Mouse (Mus musculus) forebrain, embryonic 11.5 days (tissue): ENCODE measurements around the gene Slc3a2. TPM values are rescaled to one million over a fixed set of nuclear protein-coding genes. Genes with fewer than 3 reads are reported as not detected.
"Not testable (repeated sequence)": the region's sequence is repeated elsewhere in the genome, so short reads cannot be mapped to it uniquely, and the experiment has no call there.

Source experiments
- ATAC-seq: fragments of 200-750 bp; cut with Nextera tagmentation; replicated peaks from 2 replicates; pipeline ENCODE4 v1.8.0; 2017; ENCODE audit warnings: moderate TSS enrichment; ENCODE audit not compliant: low FRiP score
- DNase-seq: peaks from one replicate; pipeline ENCODE4 v3.0.0-alpha.2; 2017; ENCODE audit warnings: low spot score
- H3K27ac ChIP-seq: fragments of 300-500 bp; sonication (generic); 2 replicates; pipeline ENCODE4 v1.5.1; 2014; ENCODE audit warnings: low read depth, low read length
- H3K27me3 ChIP-seq: fragments of 300-500 bp; sonication (generic); 2 replicates; pipeline ENCODE4 v1.6.1; 2014; ENCODE audit warnings: mild to moderate bottlenecking, low read length, mixed read lengths; ENCODE audit not compliant: control insufficient read depth, insufficient read depth
- H3K36me3 ChIP-seq: fragments of 300-500 bp; sonication (generic); 2 replicates; pipeline ENCODE4 v1.6.1; 2014; ENCODE audit warnings: mild to moderate bottlenecking, low read length, moderate library complexity, mixed read lengths; ENCODE audit not compliant: control insufficient read depth, insufficient read depth
- H3K4me1 ChIP-seq: fragments of 300-500 bp; sonication (generic); replicated peaks from 2 replicates; pipeline ENCODE4 v1.6.1; 2014; ENCODE audit warnings: low read length, mixed read lengths; ENCODE audit not compliant: control insufficient read depth, insufficient read depth
- H3K4me2 ChIP-seq: fragments of 300-500 bp; sonication (generic); 2 replicates; pipeline ENCODE4 v1.6.1; 2014; ENCODE audit warnings: low read depth, mild to moderate bottlenecking, low read length, moderate library complexity, mixed read lengths; ENCODE audit not compliant: severe bottlenecking
- H3K4me3 ChIP-seq: fragments of 300-500 bp; sonication (generic); 2 replicates; pipeline ENCODE4 v1.5.1; 2014; ENCODE audit warnings: low read depth, low read length
- H3K9ac ChIP-seq: fragments of 300-500 bp; sonication (generic); 2 replicates; pipeline ENCODE4 v1.6.1; 2014; ENCODE audit warnings: low read length
- H3K9me3 ChIP-seq: fragments of 300-500 bp; sonication (generic); 2 replicates; pipeline ENCODE4 v1.6.1; 2016; ENCODE audit warnings: low read length, mixed read lengths; ENCODE audit not compliant: control insufficient read depth
- WGBS: fragments of 180-500 bp; shearing (Covaris S2); extraction: QIAGEN DNeasy Blood & Tissue Kit; methylation state at CpG from one replicate; pipeline ENCODE4 v1.1.7; 2014; 5-methylcytosine and 5-hydroxymethylcytosine counted together
- polyA plus RNA-seq: library from polyadenylated mRNA; unstranded; fragments of >200 nt; fragmentation: Nextera tagmentation; extraction: Ambion mirVana; gene quantifications from 2 replicates; pipeline ENCODE4 v1.2.1, GENCODE M21; 2014

The Slc3a2 gene
- polyA plus RNA-seq, 1 experiment from 2014 or later, result 132 TPM

DNA sequence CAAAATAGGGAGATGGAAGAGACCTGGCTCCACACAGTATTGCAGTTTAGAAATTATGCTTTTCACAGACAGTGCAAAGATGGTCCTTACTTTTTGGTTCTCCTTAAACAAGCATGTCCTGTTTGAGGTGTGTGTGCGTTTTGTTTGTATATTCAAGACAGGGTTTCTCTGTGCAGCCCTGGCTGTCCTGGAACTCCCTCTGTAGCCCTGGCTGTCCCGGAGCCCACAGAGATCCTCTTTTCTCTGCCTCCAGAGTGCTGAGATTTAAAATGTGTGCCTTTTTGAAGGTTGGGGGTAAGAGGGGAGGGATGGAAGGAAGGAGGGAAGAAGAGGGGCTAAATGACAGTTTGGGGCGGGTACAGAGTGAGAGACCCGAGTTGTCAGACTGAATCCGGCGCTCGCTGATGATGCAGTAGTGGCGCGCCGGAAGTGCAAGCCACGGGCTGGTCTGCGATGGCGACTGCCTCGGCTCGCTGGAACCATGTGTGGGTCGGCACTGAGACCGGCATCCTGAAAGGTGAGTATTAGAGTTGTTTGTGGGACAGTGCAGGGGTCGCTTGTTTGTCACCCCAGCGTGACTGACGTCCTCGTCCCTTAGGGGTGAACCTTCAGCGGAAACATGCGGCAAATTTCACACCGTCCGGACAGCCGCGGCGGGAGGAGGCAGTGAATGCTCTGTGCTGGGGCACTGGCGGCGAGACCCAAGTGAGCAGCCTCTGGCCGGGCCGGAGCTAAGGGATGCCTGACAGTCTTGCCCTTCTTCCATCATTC lies 12.4 kb upstream of the Slc3a2 start, which contains the start of gene Wdr74:
TSS of gene Wdr74 (plus strand) at position 439 of the 771 bp plus-strand sequence.
- H3K27ac ChIP-seq, result no peak within 1 kb of the TSS
- ATAC-seq (peak; percentile 94), DNase-seq (peak; percentile 94)
- peak within 1 kb of the TSS; percentile 75 for H3K9ac ChIP-seq
- H3K4me3 ChIP-seq, result peak within 1 kb of the TSS; percentile 88
- H3K4me1 ChIP-seq, result peaks cover 5% of the 10 kb centered on the region
- H3K9me3 ChIP-seq, result no peaks in the 10 kb centered on the region
- peak within 1 kb of the TSS; percentile 81 for H3K4me2 ChIP-seq
- peaks cover 5% of the 10 kb centered on the region for H3K36me3 ChIP-seq
- under 1% methylated on average over 32 of the region's 32 CpGs for WGBS
- no peaks in the 10 kb centered on the region for H3K27me3 ChIP-seq

DNA sequence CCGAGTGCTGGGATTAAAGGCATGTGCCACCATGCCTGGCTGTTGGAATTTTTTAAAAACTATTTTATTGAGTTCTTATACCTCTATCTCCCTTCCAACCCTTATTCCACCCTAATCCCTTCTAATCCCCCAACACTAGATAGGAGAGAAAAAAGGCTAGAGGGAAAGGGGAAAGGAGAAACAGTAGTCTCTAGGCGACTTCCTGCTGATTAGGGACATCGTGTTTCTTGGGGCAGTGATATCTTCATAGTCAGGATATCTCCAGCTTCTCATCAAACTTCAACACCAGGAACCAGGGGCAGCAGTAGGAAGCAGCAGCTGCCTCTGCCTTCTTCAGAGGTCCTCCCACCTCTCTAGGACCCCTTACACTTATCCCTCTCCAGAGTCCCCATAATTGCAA lies 11.2 kb upstream of the Slc3a2 start:
- no peaks in the 10 kb centered on the region for H3K9me3 ChIP-seq
- peaks cover 2% of the 10 kb centered on the region; the same call in 1 of the 2 replicates for H3K36me3 ChIP-seq
- DNase-seq (no peak), ATAC-seq (no peak)
- 79% methylated on average over 3 of the region's 3 CpGs for WGBS
- no peaks in the 10 kb centered on the region for H3K27me3 ChIP-seq
- no peak overlapping the region for H3K4me3 ChIP-seq
- no peak overlapping the region for H3K27ac ChIP-seq
- H3K9ac ChIP-seq, result no peak overlapping the region
- H3K4me1 ChIP-seq, result 0 out of 2 replicates have a peak, but pooled peaks cover 3% of the 10 kb centered on the region
- no peak overlapping the region for H3K4me2 ChIP-seq

DNA sequence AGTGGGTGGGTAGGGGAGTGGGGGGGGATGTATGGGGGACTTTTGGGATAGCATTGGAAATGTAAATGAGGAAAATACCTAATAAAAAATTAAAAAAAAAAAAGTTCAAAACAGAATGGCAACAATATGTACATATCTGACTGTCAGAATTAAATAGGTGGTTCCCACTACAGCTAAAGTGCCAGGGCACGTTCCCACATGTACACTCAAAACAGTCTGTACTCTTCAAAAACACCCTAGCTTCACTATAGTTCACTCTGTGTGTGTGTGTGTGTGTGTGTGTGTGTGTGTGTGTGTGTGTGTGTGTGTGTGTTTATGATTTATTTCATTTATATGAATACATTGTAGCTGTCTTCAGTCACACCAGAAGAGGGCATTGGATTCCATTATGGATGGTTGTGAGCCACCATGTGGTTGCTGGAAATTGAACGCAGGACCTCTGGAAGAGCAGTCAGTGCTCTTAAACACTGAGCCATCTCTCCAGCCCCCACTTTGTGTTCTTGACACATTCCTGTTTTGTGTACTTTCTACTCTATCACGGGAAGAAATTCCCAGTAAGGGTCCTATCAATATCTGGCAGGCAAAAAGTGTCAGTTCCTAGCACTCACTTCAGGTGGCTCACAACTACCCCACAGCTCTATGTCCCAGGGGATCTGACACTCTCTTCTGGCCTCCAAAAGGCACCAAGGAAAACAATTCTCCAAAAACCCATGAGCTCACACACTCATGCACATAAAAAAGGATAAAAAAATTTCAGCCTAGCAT lies 5.3 kb upstream of the Slc3a2 start:
- ATAC-seq, H3K27me3 ChIP-seq, H3K9ac ChIP-seq, H3K4me3 ChIP-seq, H3K27ac ChIP-seq, H3K4me2 ChIP-seq, DNase-seq, H3K4me1 ChIP-seq, H3K9me3 ChIP-seq: not testable (repeated sequence)
- H3K36me3 ChIP-seq, result peaks cover 10% of the 10 kb centered on the region; the same call in 1 of the 2 replicates
- 50% methylated on average over 3 of the region's 3 CpGs for WGBS

DNA sequence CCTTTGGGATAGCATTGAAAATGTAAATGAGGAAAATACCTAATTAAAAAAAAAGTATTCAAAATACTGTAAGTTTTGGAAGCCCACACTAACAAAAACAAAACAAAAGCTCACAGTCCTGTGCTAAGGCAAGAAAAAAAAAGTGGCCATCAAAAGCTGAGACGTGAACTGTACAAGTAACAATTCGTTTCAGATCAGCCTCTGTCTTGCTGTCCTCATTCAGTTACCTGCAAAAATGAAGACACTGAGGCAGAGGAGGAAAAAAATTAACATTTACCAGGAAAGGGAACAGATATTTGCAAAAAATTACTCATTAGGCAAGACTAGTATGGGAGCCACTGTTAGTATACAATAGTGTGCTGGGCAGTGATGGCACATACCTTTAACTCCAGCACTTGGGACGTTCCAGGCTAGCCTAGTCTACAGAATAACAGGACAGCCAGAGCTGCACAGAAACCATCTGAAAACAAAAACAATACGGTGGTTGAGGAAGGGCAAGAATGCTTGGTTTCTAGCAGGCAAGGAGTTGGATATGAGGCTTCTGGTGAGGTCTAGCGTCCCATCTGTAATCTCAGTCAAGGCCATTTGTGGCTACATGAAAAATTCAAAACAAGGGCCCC lies 4.4 kb upstream of the Slc3a2 start:
- WGBS, result 18% methylated on average over 5 of the region's 5 CpGs
- no peak overlapping the region for H3K4me3 ChIP-seq
- no peak for DNase-seq

DNA sequence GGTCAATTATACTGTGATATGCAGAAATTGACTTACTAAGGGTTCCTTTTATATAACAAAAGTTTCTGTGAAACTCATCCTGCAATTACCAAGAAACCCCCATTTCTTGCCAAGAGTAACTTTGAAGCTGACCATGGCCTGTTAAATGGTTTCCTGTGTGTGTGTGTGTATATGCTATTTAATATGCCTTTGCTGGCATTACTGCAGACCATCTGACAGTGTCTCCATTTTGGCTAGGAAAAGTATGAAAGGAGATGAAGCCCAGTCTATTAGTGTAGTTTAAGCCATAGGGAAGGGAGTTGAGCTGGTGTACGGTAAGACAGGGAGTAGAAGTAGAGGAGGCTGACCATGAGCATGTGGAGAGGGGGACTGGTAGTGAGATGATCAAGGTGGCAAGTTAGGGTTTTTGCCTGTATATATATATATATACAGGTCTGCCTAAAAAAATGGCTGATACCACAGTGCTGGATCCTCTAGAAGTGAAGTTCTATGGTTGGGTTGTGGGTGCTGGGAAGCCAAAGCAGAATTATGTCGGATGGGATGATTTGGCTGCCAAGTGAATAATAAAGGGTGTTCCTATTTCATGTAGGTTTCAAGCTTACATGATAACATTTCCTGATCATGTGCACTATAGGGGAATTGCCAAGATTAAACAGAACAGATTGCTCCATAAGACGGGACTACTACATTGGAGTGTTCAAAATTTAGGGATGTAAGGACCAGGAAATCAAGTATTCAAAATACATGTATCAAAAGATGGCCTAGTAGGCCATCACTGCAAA lies 3.6 kb upstream of the Slc3a2 start:
- H3K36me3 ChIP-seq, result peaks cover 10% of the 10 kb centered on the region; the same call in 1 of the 2 replicates
- H3K9ac ChIP-seq, result no peak overlapping the region
- 18% methylated on average over 3 of the region's 3 CpGs for WGBS
- H3K4me3 ChIP-seq, result no peak overlapping the region
- no peak for ATAC-seq
- H3K27ac ChIP-seq, result no peak overlapping the region
- H3K9me3 ChIP-seq, result no peaks in the 10 kb centered on the region
- DNase-seq, result no peak
- peaks cover 12% of the 10 kb centered on the region for H3K4me1 ChIP-seq
- no peaks in the 10 kb centered on the region for H3K27me3 ChIP-seq
- no peak overlapping the region; the same call in 1 of the 2 replicates for H3K4me2 ChIP-seq

More for the DNA sequence above, 4.4 kb upstream of the Slc3a2 start:
- Histone ChIP-seq H3K27me3 (no peaks in the 10 kb centered on the region), H3K4me1 (peaks cover 8% of the 10 kb centered on the region), H3K9ac (no peak overlapping the region), H3K4me2 (no peak overlapping the region), H3K9me3 (no peaks in the 10 kb centered on the region), H3K27ac (no peak overlapping the region), H3K36me3 (peaks cover 10% of the 10 kb centered on the region; the same call in 1 of the 2 replicates)
- no peak for ATAC-seq

DNA sequence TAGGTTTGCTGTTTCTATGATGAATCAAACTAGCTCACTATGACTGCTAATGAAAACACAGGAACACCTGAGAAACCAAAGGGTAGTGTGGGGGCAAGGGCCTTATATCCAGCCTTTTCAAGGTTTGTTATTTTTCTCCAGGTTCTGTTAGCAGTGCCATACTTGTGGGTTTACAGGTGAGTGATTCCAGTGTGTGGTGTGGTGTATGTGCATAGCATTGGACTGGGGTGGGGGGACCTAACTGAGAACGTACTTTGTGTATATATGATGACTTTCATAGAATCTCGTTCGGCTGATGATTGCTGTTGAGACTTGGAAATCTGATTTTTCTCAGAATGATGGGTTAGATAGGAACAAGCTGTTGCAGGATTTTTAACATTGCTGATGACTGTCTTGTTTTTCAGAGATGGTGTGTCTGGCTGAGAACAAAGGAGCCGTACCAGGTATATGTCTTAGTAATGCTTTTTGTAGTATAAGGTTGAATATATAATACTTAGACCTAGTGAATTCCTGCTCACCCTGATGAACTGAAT lies 2.0 kb upstream of the Slc3a2 start:
- Histone ChIP-seq H3K4me2 (peak overlapping the region; percentile 84), H3K27me3 (no peaks in the 10 kb centered on the region), H3K4me3 (peak overlapping the region; percentile 89), H3K27ac (peak overlapping the region; percentile 82; the same call in 1 of the 2 replicates), H3K9ac (peak overlapping the region; percentile 98), H3K4me1 (peaks cover 12% of the 10 kb centered on the region), H3K9me3 (no peaks in the 10 kb centered on the region), H3K36me3 (peaks cover 10% of the 10 kb centered on the region; the same call in 1 of the 2 replicates)
- DNase-seq (no peak), ATAC-seq (no peak)
- WGBS, result 55% methylated on average over 4 of the region's 4 CpGs

DNA sequence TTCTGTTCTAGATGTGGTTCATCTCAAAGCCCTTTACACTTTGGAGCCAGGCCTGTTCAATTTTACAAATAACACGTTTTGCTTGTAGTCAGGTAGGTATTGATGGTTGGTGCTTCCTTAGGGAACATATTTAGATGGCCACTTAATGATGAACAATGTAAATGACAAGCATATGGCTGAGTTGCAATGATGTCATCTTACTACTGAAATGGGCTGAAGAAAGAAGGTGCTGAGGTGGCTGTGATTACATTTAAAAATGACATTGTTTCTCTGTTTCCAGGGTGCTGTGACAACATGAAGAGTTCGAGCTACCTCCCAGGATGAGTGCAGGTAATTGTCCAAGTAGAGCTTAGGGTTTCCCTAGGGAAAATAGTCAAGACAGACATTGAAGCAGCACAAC lies 1.2 kb upstream of the Slc3a2 start:
- no peak for DNase-seq
- H3K9me3 ChIP-seq, result no peaks in the 10 kb centered on the region

More for the DNA sequence above, 1.2 kb upstream of the Slc3a2 start:
- ATAC-seq, result no peak
- Histone ChIP-seq H3K36me3 (peaks cover 10% of the 10 kb centered on the region; the same call in 1 of the 2 replicates), H3K4me1 (peaks cover 12% of the 10 kb centered on the region), H3K4me2 (peak overlapping the region; percentile 84), H3K27me3 (no peaks in the 10 kb centered on the region), H3K4me3 (peak overlapping the region; percentile 89), H3K9ac (peak overlapping the region; percentile 98), H3K27ac (peak overlapping the region; percentile 82)
- 7% methylated on average over 2 of the region's 2 CpGs for WGBS
